ENCODE assay signal across 17 mouse cellular contexts in genomic region chr1:88783083-88783482, GRCm38 (mm10).
DNase-seq lines count a peak whose midpoint lies in the region; ATAC-seq and TF ChIP-seq lines count a peak whose summit lies in the region.
"Had no signal": no experiment of that assay in that cellular context is flagged by ENCODE, and none has a peak within 500 bp of the region (broad histone marks: within the 10 kb centered on the region; RNA-seq: fewer than 3 reads in every experiment).

No protein-coding gene starts in this region.

- no peaks in the 10 kb centered on the region for H3K36me3 ChIP-seq in embryonic facial prominence, embryonic 14.5 days (ENCODE audit: control insufficient read depth, insufficient read depth, low read length)
- H3K36me3 ChIP-seq in embryonic facial prominence, embryonic 10.5 days (replicated peaks), result no peaks in the 10 kb centered on the region
- H3K36me3 ChIP-seq in midbrain, postnatal 0 days (ENCODE audit: insufficient read depth, low read length), result no peaks in the 10 kb centered on the region
- H3K36me3 ChIP-seq in midbrain, embryonic 10.5 days, result no peaks in the 10 kb centered on the region
- H3K36me3 ChIP-seq: forebrain, embryonic 12.5 days; heart, embryonic 12.5 days; hindbrain, embryonic 12.5 days had no signal

- WGBS in embryonic facial prominence, embryonic 14.5 days, result 69% methylated on average over 4 of the region's 4 CpGs
- WGBS in embryonic facial prominence, embryonic 10.5 days, result 90% methylated on average over 4 of the region's 4 CpGs
- 72% methylated on average over 4 of the region's 4 CpGs for WGBS in midbrain, postnatal 0 days
- WGBS in midbrain, embryonic 10.5 days, result 92% methylated on average over 4 of the region's 4 CpGs

- H3K9ac ChIP-seq in embryonic facial prominence, embryonic 14.5 days (ENCODE audit: low read depth, low read length), result no peak overlapping the region
- no peak overlapping the region for H3K9ac ChIP-seq in midbrain, postnatal 0 days (replicated peaks; ENCODE audit: low read length, poor library complexity, severe bottlenecking)
- H3K9ac ChIP-seq: forebrain, embryonic 12.5 days; forebrain, postnatal 0 days; heart, embryonic 12.5 days; hindbrain, embryonic 12.5 days had no signal

- no peaks in the 10 kb centered on the region for H3K27me3 ChIP-seq in embryonic facial prominence, embryonic 14.5 days (replicated peaks; ENCODE audit: control insufficient read depth, insufficient read depth, low read length)
- H3K27me3 ChIP-seq in embryonic facial prominence, embryonic 10.5 days (replicated peaks; ENCODE audit: low read depth, poor library complexity, severe bottlenecking), result 0 out of 2 replicates have a peak, but pooled peaks cover 4% of the 10 kb centered on the region
- H3K27me3 ChIP-seq in midbrain, postnatal 0 days (ENCODE audit: insufficient read depth, low read length), result no peaks in the 10 kb centered on the region
- H3K27me3 ChIP-seq in midbrain, embryonic 10.5 days (ENCODE audit: low read depth, poor library complexity, severe bottlenecking), result no peaks in the 10 kb centered on the region
- H3K27me3 ChIP-seq: forebrain, embryonic 12.5 days; heart, embryonic 12.5 days; hindbrain, embryonic 12.5 days had no signal

- H3K9me3 ChIP-seq in embryonic facial prominence, embryonic 14.5 days (ENCODE audit: control insufficient read depth, low read length), result no peaks in the 10 kb centered on the region
- peaks cover 3% of the 10 kb centered on the region for H3K9me3 ChIP-seq in embryonic facial prominence, embryonic 10.5 days
- no peaks in the 10 kb centered on the region for H3K9me3 ChIP-seq in midbrain, postnatal 0 days (ENCODE audit: low read length)
- H3K9me3 ChIP-seq in midbrain, embryonic 10.5 days (replicated peaks), result peaks cover 5% of the 10 kb centered on the region; the same call in 1 of the 2 replicates
- H3K9me3 ChIP-seq: forebrain, embryonic 12.5 days had no signal

- DNase-seq in embryonic facial prominence, embryonic 14.5 days (ENCODE audit: low spot score), result peak; percentile 44
- no peak for DNase-seq in embryonic facial prominence, embryonic 10.5 days (ENCODE audit: low spot score)
- peak; percentile 12 for DNase-seq in kidney, postnatal 14 days
- no peak for DNase-seq in kidney, adult 9 months
- peak; percentile 23 for DNase-seq in midbrain, postnatal 0 days (ENCODE audit: low spot score)
- DNase-seq in midbrain, embryonic 10.5 days (ENCODE audit: low spot score), result no peak
- no peak for DNase-seq in heart, postnatal 36 days
- DNase-seq: adrenal gland, postnatal 10 days; cerebellum, adult 18-20 months; cerebellum, postnatal 10 days; forebrain, postnatal 0 days; gastrocnemius, postnatal 14 days; heart, adult 2 months had no signal

- ATAC-seq in embryonic facial prominence, embryonic 14.5 days (ENCODE audit: low read depth), result no peak
- no peak for ATAC-seq in midbrain, postnatal 0 days (ENCODE audit: low FRiP score)
- ATAC-seq: forebrain, postnatal 0 days; hindbrain, embryonic 16.5 days had no signal

- H3K4me3 ChIP-seq in embryonic facial prominence, embryonic 14.5 days (ENCODE audit: low read depth, low read length), result no peak overlapping the region
- no peak overlapping the region for H3K4me3 ChIP-seq in embryonic facial prominence, embryonic 10.5 days
- H3K4me3 ChIP-seq in midbrain, postnatal 0 days (ENCODE audit: low read depth, low read length), result no peak overlapping the region
- H3K4me3 ChIP-seq in midbrain, embryonic 10.5 days, result no peak overlapping the region
- H3K4me3 ChIP-seq: forebrain, embryonic 12.5 days; heart, adult 2 months; heart, embryonic 12.5 days; hindbrain, embryonic 12.5 days had no signal

- H3K4me1 ChIP-seq in embryonic facial prominence, embryonic 14.5 days (ENCODE audit: control insufficient read depth, insufficient read depth, low read length), result no peaks in the 10 kb centered on the region
- peaks cover 8% of the 10 kb centered on the region for H3K4me1 ChIP-seq in embryonic facial prominence, embryonic 10.5 days
- H3K4me1 ChIP-seq in midbrain, postnatal 0 days (ENCODE audit: insufficient read depth, low read length), result no peaks in the 10 kb centered on the region
- no peaks in the 10 kb centered on the region for H3K4me1 ChIP-seq in midbrain, embryonic 10.5 days
- H3K4me1 ChIP-seq: forebrain, embryonic 12.5 days had no signal

- H3K27ac ChIP-seq in embryonic facial prominence, embryonic 14.5 days (replicated peaks; ENCODE audit: low read depth, low read length), result no peak overlapping the region
- no peak overlapping the region for H3K27ac ChIP-seq in embryonic facial prominence, embryonic 10.5 days (replicated peaks)
- no peak overlapping the region for H3K27ac ChIP-seq in midbrain, postnatal 0 days (ENCODE audit: low read depth, low read length)
- H3K27ac ChIP-seq in midbrain, embryonic 10.5 days (replicated peaks), result no peak overlapping the region
- H3K27ac ChIP-seq: forebrain, embryonic 12.5 days; heart, adult 2 months; hindbrain, embryonic 12.5 days had no signal

- H3K4me2 ChIP-seq in embryonic facial prominence, embryonic 14.5 days (ENCODE audit: low read depth, low read length), result no peak overlapping the region
- no peak overlapping the region for H3K4me2 ChIP-seq in midbrain, postnatal 0 days (ENCODE audit: low read depth, low read length, poor library complexity, severe bottlenecking)
- H3K4me2 ChIP-seq: forebrain, embryonic 12.5 days; heart, embryonic 12.5 days; hindbrain, embryonic 12.5 days had no signal

- intact Hi-C loops in heart, postnatal 36 days (cut with DNase I), result no loop called here

- TF ChIP-seq CTCF in midbrain, postnatal 0 days (IDR thresholded peaks at IDR 0.05), result no peak

Comparison
In these comparisons a context has a peak if more than half of its experiments do, and no peak if none do; other contexts are left out.
1. DNase-seq: peak in embryonic facial prominence, embryonic 14.5 days (single experiment), kidney, postnatal 14 days (single experiment) and midbrain, postnatal 0 days (single experiment); none in embryonic facial prominence, embryonic 10.5 days (single experiment), kidney, adult 9 months (single experiment), midbrain, embryonic 10.5 days (single experiment) and heart, postnatal 36 days (0 of 2).